Mouse (Mus musculus): ENCODE measurements around the gene Arhgap21. TPM values are rescaled to one million over a fixed set of nuclear protein-coding genes. Genes with fewer than 3 reads are reported as not detected.

The Arhgap21 gene
- total and polyA plus RNA-seq, 2 experiments from 2014 or later, result 10.1 to 66.7 TPM

- Histone ChIP-seq H3K27me3 (ENCODE audit: control insufficient read depth, insufficient read depth, low read length) (no peaks in the 10 kb centered on the region), H3K4me3 (ENCODE audit: low read depth, low read length) (no peak overlapping the region), H3K4me2 (ENCODE audit: low read depth, low read length) (0 out of 2 replicates have a peak overlapping the region, but pooled peaks have one; percentile 8), H3K4me1 (ENCODE audit: control insufficient read depth, insufficient read depth) (peaks cover 25% of the 10 kb centered on the region), H3K36me3 (replicated peaks; ENCODE audit: control insufficient read depth, insufficient read depth, low read length) (no peaks in the 10 kb centered on the region), H3K9me3 (replicated peaks; ENCODE audit: control insufficient read depth, low read length) (no peaks in the 10 kb centered on the region), H3K9ac (replicated peaks; ENCODE audit: low read depth, low read length) (no peak overlapping the region), H3K27ac (ENCODE audit: low read depth) (peak overlapping the region; percentile 52)
- TF ChIP-seq EP300 (IDR thresholded peaks at IDR 0.05; ENCODE audit: low read depth) (no peak), CTCF (IDR thresholded peaks at IDR 0.05; ENCODE audit: low read depth) (no peak)
- no peak; the same call in 1 of the 2 replicates for ATAC-seq (ENCODE audit: insufficient read depth, low read depth)
- WGBS, result 54% methylated on average over 8 of the region's 8 CpGs
- no peak for DNase-seq (ENCODE audit: low spot score)
Measured at GRCm38 (mm10) chr2:20955376-20955775, 13.3 kb downstream of the Arhgap21 start.

DNA sequence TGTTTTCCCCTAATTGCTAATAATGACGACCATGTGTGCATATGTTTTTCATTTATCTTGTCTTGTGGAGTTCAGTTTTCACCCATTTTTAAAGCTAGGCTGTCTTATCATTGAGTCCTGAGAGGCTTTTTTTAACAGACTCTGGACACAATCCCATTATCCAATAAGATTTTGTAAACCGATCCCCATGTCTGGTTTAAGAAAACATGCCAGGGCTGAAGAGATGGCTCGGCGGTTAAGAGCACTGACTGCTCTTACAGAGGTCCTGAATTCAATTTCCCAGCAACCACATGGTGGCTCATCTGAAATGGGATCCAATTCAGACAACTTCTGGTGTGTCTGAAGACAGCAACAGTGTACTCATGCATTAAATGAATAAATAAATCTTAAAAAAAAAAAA, 16.0 kb downstream of the Arhgap21 start:
- Histone ChIP-seq H3K4me1 (ENCODE audit: control insufficient read depth, insufficient read depth) (peaks cover 13% of the 10 kb centered on the region; the same call in 1 of the 2 replicates), H3K4me2 (ENCODE audit: low read depth, low read length) (no peak overlapping the region), H3K27ac (ENCODE audit: low read depth) (no peak overlapping the region), H3K36me3 (replicated peaks; ENCODE audit: control insufficient read depth, insufficient read depth, low read length) (no peaks in the 10 kb centered on the region), H3K9ac (replicated peaks; ENCODE audit: low read depth, low read length) (no peak overlapping the region), H3K27me3 (ENCODE audit: control insufficient read depth, insufficient read depth, low read length) (no peaks in the 10 kb centered on the region), H3K9me3 (replicated peaks; ENCODE audit: control insufficient read depth, low read length) (no peaks in the 10 kb centered on the region), H3K4me3 (ENCODE audit: low read depth, low read length) (no peak overlapping the region)
- DNase-seq (ENCODE audit: low spot score) (no peak), ATAC-seq (ENCODE audit: insufficient read depth, low read depth) (no peak)
- TF ChIP-seq CTCF (IDR thresholded peaks at IDR 0.05; ENCODE audit: low read depth) (no peak), EP300 (IDR thresholded peaks at IDR 0.05; ENCODE audit: low read depth) (no peak)
- 53% methylated on average over 4 of the region's 4 CpGs for WGBS

DNA sequence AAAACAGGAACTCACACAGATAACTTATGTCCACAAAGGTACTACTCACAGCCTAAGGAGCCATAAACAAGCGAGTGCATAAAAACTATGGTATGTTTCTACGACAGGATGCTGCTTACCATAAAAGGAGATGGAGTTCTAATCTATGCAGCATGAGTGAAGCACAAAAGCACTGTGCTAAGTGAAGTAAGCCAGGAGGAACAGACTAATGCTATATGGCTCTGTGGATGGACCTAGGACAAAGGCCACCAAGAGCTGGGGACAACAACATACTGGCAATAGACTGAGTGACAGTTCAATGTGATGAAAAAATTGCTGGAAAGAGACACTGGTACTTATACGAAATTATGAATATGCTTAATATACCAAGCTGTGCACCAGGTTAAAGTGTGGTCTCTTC, 19.5 kb downstream of the Arhgap21 start:
- H3K9ac ChIP-seq (replicated peaks; ENCODE audit: low read depth, low read length), result no peak overlapping the region
- no peaks in the 10 kb centered on the region for H3K27me3 ChIP-seq (ENCODE audit: control insufficient read depth, insufficient read depth, low read length)
- DNase-seq (ENCODE audit: low spot score) (no peak), ATAC-seq (ENCODE audit: insufficient read depth, low read depth) (no peak)
- 62% methylated on average over 3 of the region's 3 CpGs for WGBS
- H3K4me2 ChIP-seq (ENCODE audit: low read depth, low read length), result no peak overlapping the region
- H3K4me1 ChIP-seq (ENCODE audit: control insufficient read depth, insufficient read depth), result peaks cover 13% of the 10 kb centered on the region
- H3K27ac ChIP-seq (ENCODE audit: low read depth), result peak overlapping the region; percentile 43; the same call in 1 of the 2 replicates
- no peak overlapping the region for H3K4me3 ChIP-seq (ENCODE audit: low read depth, low read length)
- TF ChIP-seq CTCF (IDR thresholded peaks at IDR 0.05; ENCODE audit: low read depth) (no peak), EP300 (IDR thresholded peaks at IDR 0.05; ENCODE audit: low read depth) (no peak)
- H3K36me3 ChIP-seq (replicated peaks; ENCODE audit: control insufficient read depth, insufficient read depth, low read length), result 0 out of 2 replicates have a peak, but pooled peaks cover 2% of the 10 kb centered on the region
- no peaks in the 10 kb centered on the region for H3K9me3 ChIP-seq (replicated peaks; ENCODE audit: control insufficient read depth, low read length)

GRCm38 (mm10) chr2:20947036-20947435, 21.6 kb downstream of the Arhgap21 start:
- Histone ChIP-seq H3K9ac (replicated peaks; ENCODE audit: low read depth, low read length) (no peak overlapping the region; the same call in 1 of the 2 replicates), H3K9me3 (replicated peaks; ENCODE audit: control insufficient read depth, low read length) (no peaks in the 10 kb centered on the region), H3K27me3 (ENCODE audit: control insufficient read depth, insufficient read depth, low read length) (no peaks in the 10 kb centered on the region), H3K27ac (ENCODE audit: low read depth) (peak overlapping the region; percentile 68), H3K4me1 (ENCODE audit: control insufficient read depth, insufficient read depth) (peaks cover 22% of the 10 kb centered on the region), H3K36me3 (replicated peaks; ENCODE audit: control insufficient read depth, insufficient read depth, low read length) (0 out of 2 replicates have a peak, but pooled peaks cover 2% of the 10 kb centered on the region), H3K4me3 (ENCODE audit: low read depth, low read length) (no peak overlapping the region), H3K4me2 (ENCODE audit: low read depth, low read length) (no peak overlapping the region)
- WGBS, result 25% methylated on average over 1 of the region's 1 CpGs
- DNase-seq (ENCODE audit: low spot score) (no peak), ATAC-seq (ENCODE audit: insufficient read depth, low read depth) (no peak)
- no peak for TF ChIP-seq EP300 (IDR thresholded peaks at IDR 0.05; ENCODE audit: low read depth)
- no peak for TF ChIP-seq CTCF (IDR thresholded peaks at IDR 0.05; ENCODE audit: low read depth)

DNA sequence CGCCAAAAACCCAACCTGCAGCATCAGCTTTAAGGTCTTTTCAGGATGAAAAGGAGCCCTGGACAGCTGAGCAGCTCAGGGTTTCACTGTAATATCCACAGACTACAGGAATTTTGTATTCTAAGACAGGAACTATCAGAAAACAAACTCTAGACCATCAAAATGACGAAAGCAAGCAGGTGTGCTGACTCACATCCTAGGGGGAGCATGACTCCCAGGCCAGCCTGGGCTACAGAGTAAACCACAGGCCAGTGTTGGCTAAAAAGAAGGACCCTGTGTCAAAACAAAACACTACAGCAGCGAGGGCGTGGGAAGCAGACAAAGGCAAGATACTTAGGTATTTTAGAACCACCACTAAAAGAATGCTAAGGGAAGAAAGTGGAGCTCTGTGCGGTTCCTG, 23.1 kb downstream of the Arhgap21 start:
- H3K9ac ChIP-seq (replicated peaks; ENCODE audit: low read depth, low read length), result no peak overlapping the region
- no peak overlapping the region for H3K4me3 ChIP-seq (ENCODE audit: low read depth, low read length)
- no peaks in the 10 kb centered on the region for H3K27me3 ChIP-seq (ENCODE audit: control insufficient read depth, insufficient read depth, low read length)
- peaks cover 36% of the 10 kb centered on the region for H3K4me1 ChIP-seq (ENCODE audit: control insufficient read depth, insufficient read depth)
- TF ChIP-seq CTCF (IDR thresholded peaks at IDR 0.05; ENCODE audit: low read depth) (no peak), EP300 (IDR thresholded peaks at IDR 0.05; ENCODE audit: low read depth) (no peak)
- DNase-seq (ENCODE audit: low spot score) (no peak), ATAC-seq (ENCODE audit: insufficient read depth, low read depth) (no peak)
- H3K36me3 ChIP-seq (replicated peaks; ENCODE audit: control insufficient read depth, insufficient read depth, low read length), result 0 out of 2 replicates have a peak, but pooled peaks cover 2% of the 10 kb centered on the region
- no peak overlapping the region for H3K27ac ChIP-seq (ENCODE audit: low read depth)
- 92% methylated on average over 5 of the region's 5 CpGs for WGBS
- no peak overlapping the region for H3K4me2 ChIP-seq (ENCODE audit: low read depth, low read length)
- H3K9me3 ChIP-seq (replicated peaks; ENCODE audit: control insufficient read depth, low read length), result no peaks in the 10 kb centered on the region
